Mouse (Mus musculus): ENCODE measurements around the gene Vmn2r66. TPM values are rescaled to one million over a fixed set of nuclear protein-coding genes. Genes with fewer than 3 reads are reported as not detected.

The Vmn2r66 gene
- not detected in 2 replicates for polyA plus RNA-seq (2015; fragmentation: Nextera tagmentation; extraction: Ambion mirVana)

GRCm38 (mm10) chr7:85012168-85012567 is at the start of gene Vmn2r66:
Vmn2r66 (minus strand) TSS chr7:85012268.
- Histone ChIP-seq H3K36me3 (no peaks in the 10 kb centered on the region), H3K27me3 (replicated peaks) (no peaks in the 10 kb centered on the region)
- 91% methylated on average over 1 of the region's 1 CpGs for WGBS

GRCm38 (mm10) chr7:84996694-84997093 is 15.4 kb downstream of the Vmn2r66 start:
- Histone ChIP-seq H3K36me3 (no peaks in the 10 kb centered on the region), H3K4me3 (replicated peaks) (no peak overlapping the region), H3K4me2 (no peak overlapping the region), H3K27me3 (replicated peaks) (no peaks in the 10 kb centered on the region), H3K27ac (replicated peaks) (no peak overlapping the region), H3K9me3 (replicated peaks) (no peaks in the 10 kb centered on the region), H3K9ac (replicated peaks) (no peak overlapping the region), H3K4me1 (no peaks in the 10 kb centered on the region)
- WGBS = 78% methylated on average over 2 of the region's 2 CpGs
- no peak for ATAC-seq (ENCODE audit: low FRiP score)

More at GRCm38 (mm10) chr7:85012168-85012567, at the start of gene Vmn2r66:
- no peak within 1 kb of the TSS for H3K27ac ChIP-seq (replicated peaks)
- H3K9me3 ChIP-seq (replicated peaks) = no peaks in the 10 kb centered on the region
- H3K4me1 ChIP-seq = no peaks in the 10 kb centered on the region
- no peak within 1 kb of the TSS for H3K4me3 ChIP-seq (replicated peaks)
- H3K9ac ChIP-seq (replicated peaks) = no peak within 1 kb of the TSS
- no peak within 1 kb of the TSS for H3K4me2 ChIP-seq
- ATAC-seq (ENCODE audit: low FRiP score) = no peak

- WGBS = 56% methylated on average over 1 of the region's 1 CpGs
- Histone ChIP-seq H3K36me3 (no peaks in the 10 kb centered on the region), H3K27me3 (replicated peaks) (no peaks in the 10 kb centered on the region), H3K4me3 (replicated peaks) (no peak within 1 kb of the TSS), H3K9me3 (replicated peaks) (no peaks in the 10 kb centered on the region), H3K27ac (replicated peaks) (no peak within 1 kb of the TSS), H3K4me2 (no peak within 1 kb of the TSS), H3K4me1 (no peaks in the 10 kb centered on the region), H3K9ac (replicated peaks) (no peak within 1 kb of the TSS)
- no peak for ATAC-seq (ENCODE audit: low FRiP score)
Measured at GRCm38 (mm10) chr7:84964015-84964414, 48.1 kb downstream of the Vmn2r66 start, which contains the start of gene Vmn2r65. Vmn2r65 (minus strand) TSS chr7:84964115.

Other genes starting within 250 kb of the Vmn2r66 start
- not detected in 2 replicates for gene Olfr291, start 158.7 kb downstream of the Vmn2r66 start, polyA plus RNA-seq (2015; fragmentation: Nextera tagmentation; extraction: Ambion mirVana)
- not detected in 2 replicates for gene Vmn2r65, start 48.2 kb downstream of the Vmn2r66 start, polyA plus RNA-seq (2015; fragmentation: Nextera tagmentation; extraction: Ambion mirVana)
- gene Vmn2r67, start 143.7 kb upstream of the Vmn2r66 start, polyA plus RNA-seq (2015; fragmentation: Nextera tagmentation; extraction: Ambion mirVana) = not detected in 2 replicates
- not detected in 2 replicates for gene Vmn2r68, start 225.5 kb upstream of the Vmn2r66 start, polyA plus RNA-seq (2015; fragmentation: Nextera tagmentation; extraction: Ambion mirVana)